Mouse (Mus musculus): ENCODE measurements around the gene Uvrag.

Uvrag gene

GRCm38 (mm10) chr7:99140984-99141918, at the start of gene Uvrag:
TSS of gene Uvrag (minus strand) at chr7:99141141.
- peak; percentile 99 for DNase-seq (ENCODE audit: low read depth, low spot score)

GRCm38 (mm10) chr7:99189885-99190284, 48.9 kb upstream of the Uvrag start:
- no peak for DNase-seq (ENCODE audit: low read depth, low spot score)

- no peak for DNase-seq (ENCODE audit: low read depth, low spot score)
Observed at GRCm38 (mm10) chr7:99188630-99189029, 47.7 kb upstream of the Uvrag start.

- no peak for DNase-seq (ENCODE audit: low read depth, low spot score)
Observed at GRCm38 (mm10) chr7:99187451-99187850, 46.5 kb upstream of the Uvrag start.

DNA sequence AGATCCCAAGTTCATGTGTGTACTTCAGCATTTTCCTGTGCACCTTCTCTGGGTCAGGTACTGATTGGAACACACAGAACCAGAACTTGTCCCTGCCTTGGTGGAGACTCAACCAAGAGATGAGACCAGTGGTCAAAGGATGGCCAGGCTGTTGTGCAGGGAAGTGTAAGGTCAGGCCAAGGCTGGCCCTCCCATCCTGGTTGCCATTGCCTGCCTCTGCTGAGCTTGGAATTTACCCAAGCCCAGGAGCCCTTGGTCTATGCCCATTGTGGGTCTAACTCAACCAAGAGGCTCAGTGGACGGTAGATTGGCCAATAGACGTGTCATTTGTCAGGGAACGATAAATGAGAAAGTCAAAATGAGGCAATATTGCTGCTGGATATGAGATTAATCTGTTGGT, 44.5 kb upstream of the Uvrag start:
- no peak for DNase-seq (ENCODE audit: low read depth, low spot score)

DNA sequence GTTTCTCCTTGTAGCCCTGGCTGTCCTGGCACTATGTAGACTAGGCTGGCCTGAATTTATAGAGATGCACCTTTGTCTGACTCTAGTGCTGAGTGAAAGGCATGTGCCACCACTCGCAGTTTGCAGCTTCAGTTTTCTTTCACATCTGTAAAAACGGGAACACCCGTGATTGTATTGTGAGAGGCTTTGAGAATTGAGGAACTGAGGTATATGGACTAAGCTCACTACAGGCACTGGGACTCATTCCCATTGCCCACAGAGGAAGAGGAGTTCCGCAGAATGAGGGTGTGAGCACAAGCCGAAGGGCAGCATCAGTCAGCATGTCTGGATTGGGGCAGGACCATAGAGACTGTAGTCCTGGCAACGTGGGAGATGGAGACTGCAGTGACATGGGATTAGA, 42.8 kb upstream of the Uvrag start:
- DNase-seq (ENCODE audit: low read depth, low spot score) = no peak

GRCm38 (mm10) chr7:99182432-99183172, 41.7 kb upstream of the Uvrag start, which contains the start of gene Dgat2:
TSS of gene Dgat2 (minus strand) at chr7:99182719.
- peak; percentile 79 for DNase-seq (ENCODE audit: low read depth, low spot score)

DNA sequence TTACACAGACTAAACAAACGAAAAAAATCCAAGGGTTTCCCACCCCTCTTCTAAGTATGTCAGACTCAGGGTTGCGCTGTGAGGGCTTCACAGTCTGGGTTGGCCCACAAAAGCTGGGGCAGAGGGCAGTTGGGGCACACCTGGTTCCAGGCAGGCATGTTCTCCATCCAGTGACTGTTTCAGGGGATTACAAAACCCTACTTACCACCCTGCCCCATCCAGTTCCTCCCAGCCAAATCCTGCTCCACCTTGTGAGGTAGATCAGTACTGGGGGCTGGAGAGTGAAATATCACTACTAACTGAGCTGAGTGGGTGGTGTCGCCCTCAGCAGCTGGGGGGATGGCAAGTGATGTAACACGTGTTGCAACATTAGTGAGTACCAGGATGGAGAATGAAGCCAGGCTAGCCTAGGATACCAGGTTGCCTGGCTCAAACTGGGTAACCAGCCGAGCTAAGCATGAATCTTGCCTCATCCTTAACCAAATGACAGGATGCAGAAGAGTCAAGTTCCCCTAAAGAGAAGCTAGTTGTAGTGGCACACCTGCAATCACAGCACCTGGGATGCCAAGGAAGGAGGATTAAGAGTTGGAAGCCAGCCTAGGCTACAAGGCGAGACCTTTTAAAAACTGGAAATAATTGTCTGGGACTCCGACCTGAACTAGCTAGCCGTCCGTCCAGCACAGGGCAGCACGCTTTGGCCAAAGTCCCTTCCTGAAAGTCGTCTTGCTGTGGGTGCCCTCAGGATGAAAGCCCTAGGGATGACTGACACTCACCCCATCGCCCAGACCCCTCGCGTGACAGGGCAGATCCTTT, 40.9 kb upstream of the Uvrag start:
- DNase-seq (ENCODE audit: low read depth, low spot score) = peak; percentile 4

GRCm38 (mm10) chr7:99180162-99180561, 39.2 kb upstream of the Uvrag start:
- no peak for DNase-seq (ENCODE audit: low read depth, low spot score)

DNA sequence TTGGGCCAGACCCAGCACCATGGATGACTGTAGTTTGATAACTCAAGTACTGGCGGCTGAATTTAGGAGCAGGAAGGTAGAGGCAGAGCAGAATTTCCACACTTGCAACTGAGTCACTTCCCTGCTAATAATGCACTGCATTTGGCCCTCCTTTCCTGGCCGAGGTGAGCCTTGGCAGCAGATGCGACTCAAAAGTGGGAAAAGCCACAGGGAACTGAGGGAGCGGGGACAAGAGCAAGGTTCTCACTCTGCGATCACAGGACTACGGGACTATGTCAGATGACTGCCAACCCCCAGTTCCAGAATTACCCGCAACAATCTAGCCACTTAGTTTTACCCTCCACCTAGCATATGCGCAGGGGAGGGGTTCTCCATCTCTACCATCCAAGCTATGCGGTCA, 38.3 kb upstream of the Uvrag start:
- DNase-seq (ENCODE audit: low read depth, low spot score) = no peak

- DNase-seq (ENCODE audit: low read depth, low spot score) = no peak
Observed at GRCm38 (mm10) chr7:99177386-99177785, 36.4 kb upstream of the Uvrag start.

DNA sequence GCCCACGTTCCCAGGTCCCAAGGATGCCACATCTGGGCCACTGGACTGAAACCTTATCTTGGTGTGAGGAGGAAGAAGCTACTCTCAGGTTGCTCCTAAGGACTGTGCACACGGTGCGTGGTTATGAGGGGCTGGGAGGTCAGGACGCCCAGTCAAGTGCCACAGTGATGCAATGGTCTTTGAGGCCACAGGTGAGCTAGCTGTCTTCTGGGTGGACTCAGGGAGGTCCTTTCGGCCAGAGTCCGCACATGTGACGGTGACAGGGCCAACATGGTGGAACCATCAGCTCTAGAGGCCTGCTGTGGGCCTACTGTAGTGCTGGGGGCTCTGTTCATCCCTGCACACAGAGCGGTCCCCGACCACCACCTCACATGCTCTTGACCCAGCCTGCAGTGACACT, 34.7 kb upstream of the Uvrag start:
- DNase-seq (ENCODE audit: low read depth, low spot score) = no peak

GRCm38 (mm10) chr7:99175118-99175517, 34.2 kb upstream of the Uvrag start:
- no peak for DNase-seq (ENCODE audit: low read depth, low spot score)

GRCm38 (mm10) chr7:99174006-99174405, 33.1 kb upstream of the Uvrag start:
- no peak for DNase-seq (ENCODE audit: low read depth, low spot score)

GRCm38 (mm10) chr7:99172898-99173297, 32.0 kb upstream of the Uvrag start:
- DNase-seq (ENCODE audit: low read depth, low spot score) = no peak

- DNase-seq (ENCODE audit: low read depth, low spot score) = no peak
Observed at GRCm38 (mm10) chr7:99171730-99172463, 31.0 kb upstream of the Uvrag start.

DNA sequence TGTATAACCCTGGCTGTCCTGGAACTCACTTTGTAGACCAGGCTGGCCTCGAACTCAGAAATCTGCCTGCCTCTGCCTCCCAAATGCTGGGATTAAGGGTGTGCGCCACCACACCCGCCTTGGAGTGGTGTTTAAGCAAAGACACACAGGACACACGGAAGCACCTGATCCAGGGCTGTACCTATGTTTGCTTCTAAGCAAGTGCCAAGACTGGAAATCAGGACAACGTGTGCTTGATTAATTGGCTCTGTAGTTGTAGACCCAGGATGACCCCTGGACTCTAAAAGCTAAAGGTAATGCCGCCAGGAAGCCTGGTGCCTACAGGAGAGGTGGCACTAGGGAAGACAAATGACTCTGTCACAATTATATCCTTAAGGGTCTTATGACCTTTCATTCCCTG, 29.6 kb upstream of the Uvrag start:
- DNase-seq (ENCODE audit: low read depth, low spot score) = no peak

GRCm38 (mm10) chr7:99169717-99170403, 28.9 kb upstream of the Uvrag start:
- no peak for DNase-seq (ENCODE audit: low read depth, low spot score)

DNA sequence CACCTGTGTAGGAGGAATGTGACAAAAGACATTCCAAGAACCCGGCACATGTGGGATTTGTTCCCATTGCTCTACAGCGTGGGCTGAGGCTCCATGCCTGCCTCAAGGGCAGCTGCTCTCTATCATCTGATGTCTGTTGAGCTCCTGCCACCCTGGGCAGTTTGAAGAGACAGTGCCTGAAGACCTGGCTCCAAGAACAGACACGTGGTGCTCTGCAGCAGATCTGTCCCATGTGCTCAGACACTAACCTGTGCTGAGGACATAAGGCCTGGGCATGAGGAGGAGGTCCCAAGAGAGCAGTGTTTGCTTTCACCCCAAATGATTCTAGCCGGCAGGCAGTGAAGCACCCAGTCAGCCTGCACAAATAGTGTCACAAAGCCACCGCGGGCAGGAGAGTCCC, 27.8 kb upstream of the Uvrag start:
- DNase-seq (ENCODE audit: low read depth, low spot score) = no peak

- DNase-seq (ENCODE audit: low read depth, low spot score) = no peak
Observed at GRCm38 (mm10) chr7:99167939-99168338, 27.0 kb upstream of the Uvrag start.

- DNase-seq (ENCODE audit: low read depth, low spot score) = no peak
Observed at GRCm38 (mm10) chr7:99166159-99166558, 25.2 kb upstream of the Uvrag start.
